Comparison of ENCODE assay signal across 9 mouse cellular contexts in the genomic region with DNA sequence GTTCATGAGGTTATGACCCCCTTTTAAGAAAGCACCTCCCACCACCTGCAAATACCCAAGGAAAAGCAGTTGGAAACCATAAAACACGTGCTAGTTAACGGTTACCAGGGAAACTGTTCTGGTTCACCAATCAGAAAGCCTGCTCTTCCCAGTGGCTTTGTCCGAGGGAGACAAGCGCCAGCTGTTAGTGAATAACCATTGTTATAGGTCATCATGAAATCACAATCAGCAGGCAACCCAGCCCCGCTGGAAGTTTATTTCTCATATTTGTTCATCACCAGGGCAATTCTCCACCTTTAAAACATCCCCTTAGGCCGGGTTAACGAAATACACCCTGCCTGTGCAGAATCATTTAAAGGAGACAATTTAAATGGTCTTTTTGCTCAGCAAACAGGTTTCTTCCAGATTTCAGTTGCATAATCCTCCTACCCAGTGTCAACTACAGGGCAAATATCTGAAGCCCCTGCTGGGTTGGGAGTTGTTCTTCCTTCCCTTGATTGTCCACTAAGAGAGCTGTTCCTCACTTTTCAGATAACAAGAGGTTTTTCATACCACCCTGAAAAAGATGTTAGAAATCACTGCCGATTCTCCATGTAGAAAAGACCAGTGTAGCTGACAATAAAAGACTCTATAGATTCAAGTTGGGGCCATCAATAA.
DNase-seq lines count a peak whose midpoint lies in the region; ATAC-seq and TF ChIP-seq lines count a peak whose summit lies in the region.
"Had no signal": no experiment of that assay in that cellular context is flagged by ENCODE, and none has a peak within 500 bp of the region (broad histone marks: within the 10 kb centered on the region; RNA-seq: fewer than 3 reads in every experiment).

No protein-coding gene starts in this region.

- WGBS in forebrain, embryonic 15.5 days, result 1% methylated on average over 8 of the region's 8 CpGs
- WGBS in hindbrain, embryonic 10.5 days, result 4% methylated on average over 8 of the region's 8 CpGs
- under 1% methylated on average over 8 of the region's 8 CpGs for WGBS in midbrain, embryonic 15.5 days
- WGBS in liver, postnatal 0 days (ENCODE audit: insufficient replicate concordance), result 21% methylated on average over 8 of the region's 8 CpGs

- peak; percentile 91 for ATAC-seq in forebrain, embryonic 15.5 days (replicated peaks)
- ATAC-seq in midbrain, embryonic 15.5 days (replicated peaks), result peak; percentile 97
- ATAC-seq in liver, postnatal 0 days, result no peak

- no peak overlapping the region for H3K9ac ChIP-seq in forebrain, embryonic 15.5 days (replicated peaks)
- H3K9ac ChIP-seq in midbrain, embryonic 15.5 days, result peak overlapping the region; percentile 15; the same call in 1 of the 2 replicates
- H3K9ac ChIP-seq in liver, postnatal 0 days (replicated peaks), result no peak overlapping the region
- H3K9ac ChIP-seq: embryonic facial prominence, embryonic 15.5 days had no signal

- no peaks in the 10 kb centered on the region for H3K27me3 ChIP-seq in forebrain, embryonic 15.5 days
- H3K27me3 ChIP-seq in hindbrain, embryonic 10.5 days (ENCODE audit: insufficient read depth, poor library complexity, severe bottlenecking), result peaks cover 68% of the 10 kb centered on the region
- no peaks in the 10 kb centered on the region for H3K27me3 ChIP-seq in midbrain, embryonic 15.5 days (replicated peaks)
- no peaks in the 10 kb centered on the region for H3K27me3 ChIP-seq in liver, postnatal 0 days (ENCODE audit: insufficient read depth, low read length)
- H3K27me3 ChIP-seq: embryonic facial prominence, embryonic 15.5 days had no signal

- H3K9me3 ChIP-seq in forebrain, embryonic 15.5 days, result no peaks in the 10 kb centered on the region
- no peaks in the 10 kb centered on the region for H3K9me3 ChIP-seq in hindbrain, embryonic 10.5 days
- H3K9me3 ChIP-seq in midbrain, embryonic 15.5 days, result no peaks in the 10 kb centered on the region
- H3K9me3 ChIP-seq in liver, postnatal 0 days (ENCODE audit: low read length), result no peaks in the 10 kb centered on the region
- H3K9me3 ChIP-seq: embryonic facial prominence, embryonic 15.5 days had no signal

- no peaks in the 10 kb centered on the region for H3K36me3 ChIP-seq in forebrain, embryonic 15.5 days
- no peaks in the 10 kb centered on the region for H3K36me3 ChIP-seq in hindbrain, embryonic 10.5 days
- H3K36me3 ChIP-seq in midbrain, embryonic 15.5 days (replicated peaks), result no peaks in the 10 kb centered on the region
- H3K36me3 ChIP-seq in liver, postnatal 0 days (replicated peaks; ENCODE audit: insufficient read depth, low read length), result no peaks in the 10 kb centered on the region
- H3K36me3 ChIP-seq: embryonic facial prominence, embryonic 15.5 days had no signal

- no peak for TF ChIP-seq EP300 in liver, postnatal 0 days (IDR thresholded peaks at IDR 0.05; ENCODE audit: low read depth)

- peak overlapping the region; percentile 71 for H3K27ac ChIP-seq in forebrain, embryonic 15.5 days (replicated peaks)
- peak overlapping the region; percentile 82 for H3K27ac ChIP-seq in hindbrain, embryonic 10.5 days
- H3K27ac ChIP-seq in midbrain, embryonic 15.5 days, result peak overlapping the region; percentile 85
- no peak overlapping the region for H3K27ac ChIP-seq in liver, postnatal 0 days (ENCODE audit: low read depth)
- H3K27ac ChIP-seq: embryonic facial prominence, embryonic 15.5 days had no signal

- TF ChIP-seq CTCF in liver, postnatal 0 days (IDR thresholded peaks at IDR 0.05; ENCODE audit: low read depth), result no peak

- H3K4me1 ChIP-seq in forebrain, embryonic 15.5 days, result peaks cover 6% of the 10 kb centered on the region
- peaks cover 23% of the 10 kb centered on the region for H3K4me1 ChIP-seq in hindbrain, embryonic 10.5 days (replicated peaks)
- H3K4me1 ChIP-seq in midbrain, embryonic 15.5 days, result peaks cover 18% of the 10 kb centered on the region
- 0 out of 2 replicates have a peak, but pooled peaks cover 4% of the 10 kb centered on the region for H3K4me1 ChIP-seq in liver, postnatal 0 days (ENCODE audit: insufficient read depth)
- H3K4me1 ChIP-seq: embryonic facial prominence, embryonic 15.5 days had no signal

- DNase-seq in adrenal gland, postnatal 14 days, result peak; percentile 4
- DNase-seq in adrenal gland, adult 8-10 months, result no peak
- peak; percentile 76 for DNase-seq in hindbrain, embryonic 10.5 days (ENCODE audit: low spot score)
- DNase-seq in layer of hippocampus, adult 11-12 months (ENCODE audit: low spot score), result peak; percentile 30
- DNase-seq in T-cell, adult 2 months (ENCODE audit: low spot score), result no peak
- DNase-seq in liver, postnatal 0 days, result no peak

- H3K4me2 ChIP-seq in forebrain, embryonic 15.5 days (replicated peaks), result peak overlapping the region; percentile 30
- H3K4me2 ChIP-seq in midbrain, embryonic 15.5 days, result peak overlapping the region; percentile 51
- H3K4me2 ChIP-seq in liver, postnatal 0 days (ENCODE audit: low read depth, low read length), result no peak overlapping the region
- H3K4me2 ChIP-seq: embryonic facial prominence, embryonic 15.5 days had no signal

- peak overlapping the region; percentile 18 for H3K4me3 ChIP-seq in forebrain, embryonic 15.5 days
- peak overlapping the region; percentile 29 for H3K4me3 ChIP-seq in hindbrain, embryonic 10.5 days
- H3K4me3 ChIP-seq in midbrain, embryonic 15.5 days, result peak overlapping the region; percentile 31
- H3K4me3 ChIP-seq in liver, postnatal 0 days (ENCODE audit: low read depth, low read length), result no peak overlapping the region
- H3K4me3 ChIP-seq: embryonic facial prominence, embryonic 15.5 days had no signal

Comparison
In these comparisons a context has a peak if more than half of its experiments do, and no peak if none do; other contexts are left out.
1. DNase-seq: peak in adrenal gland, postnatal 14 days (single experiment), hindbrain, embryonic 10.5 days (single experiment) and layer of hippocampus, adult 11-12 months (single experiment); none in adrenal gland, adult 8-10 months (single experiment), T-cell, adult 2 months (single experiment) and liver, postnatal 0 days (single experiment).